Mouse (Mus musculus) liver, embryonic 14.5 days (tissue): ENCODE measurements around the gene Slc27a1. TPM values are rescaled to one million over a fixed set of nuclear protein-coding genes. Genes with fewer than 3 reads are reported as not detected.

Experiments
- ATAC-seq: fragments of 200-750 bp; cut with Nextera tagmentation; 2 replicates; pipeline ENCODE4 v1.8.0; 2017; ENCODE audit warnings: moderate number of reproducible peaks, mild to moderate bottlenecking, moderate library complexity; ENCODE audit not compliant: insufficient read depth
- DNase-seq, 3 experiments: peaks; one replicate each; pipeline ENCODE4 v3.0.0-alpha.2; 2012 to 2013; ENCODE audit warnings: low read depth in 3 of 3, low spot score in 3 of 3
- H3K27ac ChIP-seq: fragments of 300-500 bp; sonication (generic); 2 replicates; pipeline ENCODE4 v1.5.1; 2014; ENCODE audit warnings: moderate library complexity, mild to moderate bottlenecking, control low read depth, inconsistent platforms
- H3K27me3 ChIP-seq: fragments of 300-500 bp; sonication (generic); 2 replicates; pipeline ENCODE4 v1.6.1; 2014; ENCODE audit warnings: mild to moderate bottlenecking, low read length, moderate library complexity; ENCODE audit not compliant: control insufficient read depth, insufficient read depth
- H3K36me3 ChIP-seq: fragments of 300-500 bp; sonication (generic); replicated peaks from 2 replicates; pipeline ENCODE4 v1.6.1; 2014; ENCODE audit warnings: low read depth; ENCODE audit not compliant: control insufficient read depth, insufficient read depth
- H3K4me1 ChIP-seq, 2 experiments: fragments of 200-500 bp in 1 of 2; fragments of 300-500 bp in 1 of 2; sonication (generic) in 1 of 2; replicated peaks; 2 replicates each; pipeline ENCODE4 v1.6.1; 2012 to 2014; ENCODE audit warnings: antibody characterized with exemption in 1 of 2, inconsistent platforms in 1 of 2, low read length in 1 of 2; ENCODE audit not compliant: control insufficient read depth in 2 of 2, insufficient read depth in 2 of 2
- H3K4me2 ChIP-seq: fragments of 300-500 bp; sonication (generic); 2 replicates; pipeline ENCODE4 v1.6.1; 2014; ENCODE audit warnings: low read depth, mild to moderate bottlenecking, control low read depth, moderate library complexity
- H3K4me3 ChIP-seq, 2 experiments: fragments of 200-500 bp in 1 of 2; fragments of 300-500 bp in 1 of 2; sonication (generic) in 1 of 2; 2 replicates each; pipeline ENCODE4 v1.5.1; 2012 to 2014; ENCODE audit warnings: low read depth in 2 of 2, low read length in 2 of 2, mild to moderate bottlenecking in 2 of 2, control low read depth in 1 of 2, inconsistent platforms in 1 of 2, moderate library complexity in 1 of 2; ENCODE audit not compliant: insufficient read depth in 1 of 2
- H3K9ac ChIP-seq: fragments of 300-500 bp; sonication (generic); replicated peaks from 2 replicates; pipeline ENCODE4 v1.6.1; 2014; ENCODE audit warnings: mild to moderate bottlenecking, control low read depth, moderate library complexity
- H3K9me3 ChIP-seq: fragments of 300-500 bp; sonication (generic); 2 replicates; pipeline ENCODE4 v1.6.1; 2016; ENCODE audit warnings: low read length, mixed read lengths; ENCODE audit not compliant: control insufficient read depth
- CTCF ChIP-seq: IDR thresholded peaks from 2 replicates; pipeline ENCODE4 v1.5.1; 2016; ENCODE audit warnings: antibody characterized with exemption, low read depth, control low read depth
- EP300 ChIP-seq: IDR thresholded peaks from 2 replicates; pipeline ENCODE4 v1.6.1; 2016; ENCODE audit warnings: antibody characterized with exemption, low read depth
- WGBS: fragments of 180-500 bp; shearing (Covaris S2); extraction: QIAGEN DNeasy Blood & Tissue Kit; methylation state at CpG from one replicate; pipeline ENCODE4 v1.1.7; 2014; ENCODE audit not compliant: insufficient replicate concordance; 5-methylcytosine and 5-hydroxymethylcytosine counted together
- polyA plus RNA-seq, 2 experiments: library from polyadenylated mRNA; depleted of rRNA in 1 of 2; stranded (reverse) in 1 of 2; unstranded in 1 of 2; fragments of >200 nt; fragmentation: Nextera tagmentation in 1 of 2; extraction: Ambion mirVana in 1 of 2; gene quantifications; 2 replicates each; pipeline versions ENCODE4 v1.2.1 to v1.2.3; 2012 to 2014

Slc27a1 gene
- polyA plus RNA-seq, 2 experiments: 0.28 to 1.9 TPM

GRCm38 (mm10) chr8:71627265-71628099 lies 58.8 kb downstream of the Slc27a1 start:
- H3K9ac ChIP-seq: no peak overlapping the region
- ATAC-seq (no peak), DNase-seq (no peak)
- peaks cover 19% of the 10 kb centered on the region for H3K36me3 ChIP-seq
- TF ChIP-seq EP300: no peak
- TF ChIP-seq CTCF: peak; percentile 11; the same call in 1 of the 2 replicates
- peaks cover 14% of the 10 kb centered on the region for H3K27me3 ChIP-seq
- peaks cover under 1% of the 10 kb centered on the region for H3K9me3 ChIP-seq
- H3K4me1 ChIP-seq: peaks cover 7 to 14% of the 10 kb centered on the region in 2 experiments
- H3K4me2 ChIP-seq: no peak overlapping the region
- WGBS: 24% methylated on average over 9 of the region's 9 CpGs
- H3K27ac ChIP-seq: no peak overlapping the region
- no peak overlapping the region for H3K4me3 ChIP-seq

- Histone ChIP-seq H3K4me1 (peaks cover 7 to 14% of the 10 kb centered on the region in 2 experiments), H3K9ac (peak overlapping the region; percentile 34), H3K36me3 (peaks cover 9% of the 10 kb centered on the region), H3K27me3 (peaks cover 20% of the 10 kb centered on the region), H3K27ac (no peak overlapping the region), H3K4me3 (peak overlapping the region; percentile 40 to 53), H3K4me2 (peak overlapping the region; percentile 80), H3K9me3 (no peaks in the 10 kb centered on the region)
- ATAC-seq (no peak), DNase-seq (no peak)
- WGBS: 3% methylated on average over 16 of the region's 16 CpGs
- TF ChIP-seq CTCF (no peak), EP300 (no peak)
Measured at GRCm38 (mm10) chr8:71628396-71629095, 59.9 kb downstream of the Slc27a1 start.

GRCm38 (mm10) chr8:71629096-71629697 lies 60.5 kb downstream of the Slc27a1 start:
- H3K27me3 ChIP-seq: peaks cover 26% of the 10 kb centered on the region
- no peak overlapping the region for H3K27ac ChIP-seq
- H3K9me3 ChIP-seq: no peaks in the 10 kb centered on the region
- H3K4me2 ChIP-seq: peak overlapping the region; percentile 80
- TF ChIP-seq CTCF (peak; percentile 48), EP300 (no peak)
- peak; percentile 69 to 74 (median 70) for DNase-seq
- H3K9ac ChIP-seq: peak overlapping the region; percentile 34
- peaks cover 7 to 14% of the 10 kb centered on the region in 2 experiments for H3K4me1 ChIP-seq
- H3K4me3 ChIP-seq: peak overlapping the region; percentile 40 to 53
- under 1% methylated on average over 54 of the region's 55 CpGs for WGBS
- H3K36me3 ChIP-seq: peaks cover 3% of the 10 kb centered on the region
- peak; percentile 79 for ATAC-seq

- H3K9me3 ChIP-seq: no peaks in the 10 kb centered on the region
- H3K4me2 ChIP-seq: peak overlapping the region; percentile 80
- H3K4me3 ChIP-seq: peak overlapping the region in 1 of 2 experiments; percentile 53; a peak in 2 of 4 replicates
- ATAC-seq (peak; percentile 16; the same call in 1 of the 2 replicates), DNase-seq (no peak)
- no peak overlapping the region; the same call in 1 of the 2 replicates for H3K9ac ChIP-seq
- H3K4me1 ChIP-seq: peaks cover 7 to 16% of the 10 kb centered on the region in 2 experiments
- WGBS: 5% methylated on average over 25 of the region's 25 CpGs
- H3K27ac ChIP-seq: no peak overlapping the region
- no peak for TF ChIP-seq EP300
- peaks cover 27% of the 10 kb centered on the region for H3K27me3 ChIP-seq
- no peaks in the 10 kb centered on the region for H3K36me3 ChIP-seq
Measured at GRCm38 (mm10) chr8:71629781-71630212, 61.1 kb downstream of the Slc27a1 start.
